Mouse (Mus musculus) adrenal gland, postnatal 36 days (tissue): ENCODE data around the gene Arhgap11a. TPM values are rescaled to one million over a fixed set of nuclear protein-coding genes. Genes with fewer than 3 reads are reported as not detected.

Experiments used
- DNase-seq, 2 experiments: peaks; one replicate each; pipeline ENCODE4 v3.0.0; 2021; ENCODE audit warnings: mixed read lengths in 1 of 2
- long read RNA-seq, 2 experiments: library from polyadenylated mRNA; stranded (forward); transcript quantifications; one replicate each; pipeline ENCODE4 v2.0.0; 2021; ENCODE audit warnings: borderline sequencing depth in 2 of 2
- total RNA-seq, 2 experiments: library from RNA; stranded (reverse); gene quantifications; 2 replicates each; pipeline ENCODE4 v1.2.3; 2021

Gene Arhgap11a
- total RNA-seq = 1 to 10 TPM; 3.9 to 4.2 TPM
- long read RNA-seq, experiment 1 = 0 reads
- long read RNA-seq, experiment 2 = 0 reads

DNA sequence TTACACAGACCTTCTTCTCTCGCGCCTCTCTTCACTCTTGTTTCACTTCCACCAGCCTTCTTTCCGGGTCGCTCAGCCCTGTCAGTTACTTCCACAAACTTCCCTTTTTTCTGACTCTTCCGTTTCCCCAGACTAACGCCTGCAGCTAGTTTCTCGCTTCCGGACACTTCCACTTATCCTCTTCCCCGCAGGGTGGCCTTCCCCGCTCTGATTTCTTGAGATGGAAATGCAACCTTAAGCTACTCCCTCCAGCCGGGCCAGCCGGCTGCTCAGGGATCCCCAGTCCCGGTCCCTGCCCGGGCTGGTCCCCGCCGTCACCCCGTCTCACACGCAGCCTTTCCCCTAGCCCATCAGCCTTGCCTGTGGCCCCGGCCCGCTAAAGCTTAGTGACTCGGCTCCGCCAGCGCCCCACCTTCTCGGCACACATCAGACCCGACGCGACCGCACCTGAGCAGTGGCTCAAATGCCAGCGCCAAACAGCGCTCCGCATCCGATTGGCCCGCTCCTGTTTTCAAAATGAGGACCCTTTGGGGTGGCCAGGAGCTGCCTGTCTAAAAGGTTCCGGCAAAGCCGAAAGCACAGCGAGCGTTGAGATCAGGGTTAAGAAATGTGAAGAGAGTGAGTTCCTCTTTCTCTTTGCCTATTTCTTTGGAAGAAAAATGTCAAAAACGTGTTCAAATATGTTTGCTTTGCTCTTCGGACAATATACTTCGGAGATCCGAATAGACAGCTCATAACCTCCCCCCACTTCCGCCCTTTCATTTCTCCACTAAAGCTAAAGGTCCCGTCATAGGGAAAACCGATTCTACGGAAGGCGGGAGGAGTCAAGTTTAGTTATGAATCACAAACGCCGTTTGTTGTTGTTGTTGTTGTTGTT, at the start of gene Arhgap11a:
Gene Arhgap11a, minus strand, starts transcription at position 417 of the 877 bp plus-strand sequence.
- peak; percentile 90 for DNase-seq

GRCm38 (mm10) chr2:113893385-113894122, 45.1 kb upstream of the Arhgap11a start:
- DNase-seq = no peak

- DNase-seq = no peak
Measured at GRCm38 (mm10) chr2:113887166-113887565, 38.7 kb upstream of the Arhgap11a start.

- no peak for DNase-seq
Measured at GRCm38 (mm10) chr2:113886061-113886460, 37.6 kb upstream of the Arhgap11a start.

DNA sequence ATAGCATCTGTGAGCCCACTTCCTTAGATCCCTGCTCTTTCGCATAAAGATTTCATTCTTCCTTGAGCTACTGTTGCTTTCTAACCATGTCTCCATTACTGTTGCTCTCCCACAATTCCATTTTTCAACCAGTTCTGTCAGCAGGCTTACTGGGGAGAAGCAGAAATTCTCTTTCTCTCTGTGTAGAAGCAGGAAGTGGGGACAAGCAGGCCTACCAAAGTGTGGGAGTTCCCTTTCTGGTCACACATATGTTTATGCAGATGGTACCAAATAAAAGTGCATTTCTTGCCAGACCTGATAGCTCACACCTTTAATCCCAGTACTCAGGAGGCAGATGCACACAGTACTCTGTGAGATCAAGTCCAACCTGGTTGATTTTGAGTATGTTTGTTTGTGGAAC, 21.7 kb upstream of the Arhgap11a start:
- no peak for DNase-seq

DNA sequence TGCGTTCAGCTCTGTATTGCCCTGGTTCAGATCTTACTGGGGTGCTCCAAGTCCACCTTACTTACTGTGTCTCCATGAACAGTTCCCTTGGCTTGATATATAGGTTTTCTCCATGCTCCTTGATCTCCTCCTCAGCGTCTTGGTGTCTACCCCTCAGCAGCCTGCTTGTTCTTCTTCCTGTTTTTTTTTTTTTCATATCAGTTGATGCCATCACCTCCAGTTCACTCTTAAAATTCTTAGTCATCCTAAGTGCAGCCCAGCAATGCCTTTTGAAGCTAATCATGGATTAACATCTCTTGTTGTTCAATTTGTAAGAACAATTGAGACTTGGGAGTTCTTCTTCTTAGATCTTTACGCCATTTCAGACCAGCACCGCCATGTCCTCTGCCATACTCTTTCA, 19.9 kb upstream of the Arhgap11a start:
- no peak for DNase-seq

DNA sequence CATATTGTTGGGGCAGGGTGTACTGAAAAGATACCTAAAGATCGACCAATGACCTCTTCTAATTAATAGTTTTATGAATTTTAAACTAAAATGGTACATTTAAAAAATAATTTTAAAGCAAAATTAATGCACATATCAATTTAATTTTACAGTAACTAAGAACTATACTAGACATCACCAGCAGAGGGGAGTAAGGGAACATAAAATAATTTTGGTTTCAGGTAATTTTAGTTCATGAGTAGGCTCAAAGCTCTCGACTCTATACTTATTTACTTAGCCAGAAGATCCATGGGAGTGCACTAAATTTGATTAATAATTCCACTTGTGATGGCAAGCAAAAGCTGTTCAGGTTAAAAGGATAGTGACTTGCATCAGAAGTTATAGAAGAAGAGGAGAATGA, 17.7 kb upstream of the Arhgap11a start:
- no peak for DNase-seq

- no peak for DNase-seq
Measured at GRCm38 (mm10) chr2:113849141-113849540, 680 bp upstream of the Arhgap11a start.

- peak in 1 of 2 experiments; percentile 10 for DNase-seq
Measured at GRCm38 (mm10) chr2:113847678-113848244, 700 bp downstream of the Arhgap11a start.

DNA sequence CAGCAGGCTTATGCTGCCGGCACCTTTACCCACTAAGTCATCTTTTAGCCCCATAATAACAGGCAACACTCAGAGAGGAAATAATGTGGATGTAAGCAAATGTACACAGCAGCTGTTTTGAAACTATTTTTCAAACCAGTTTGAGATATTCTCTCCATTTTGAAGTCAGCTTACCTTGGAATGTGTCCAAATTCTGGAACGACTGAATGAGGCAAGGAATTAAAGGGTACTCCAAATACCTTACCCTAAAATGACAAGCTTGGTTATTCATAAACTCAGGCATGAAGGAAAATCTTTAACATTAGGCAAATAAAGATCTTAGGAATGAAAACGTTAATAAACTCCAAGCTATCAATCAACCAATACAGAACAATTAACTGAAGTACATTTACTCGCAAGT, 3.4 kb downstream of the Arhgap11a start:
- DNase-seq = no peak

- DNase-seq = no peak
Measured at GRCm38 (mm10) chr2:113841656-113842437, 6.6 kb downstream of the Arhgap11a start.

DNA sequence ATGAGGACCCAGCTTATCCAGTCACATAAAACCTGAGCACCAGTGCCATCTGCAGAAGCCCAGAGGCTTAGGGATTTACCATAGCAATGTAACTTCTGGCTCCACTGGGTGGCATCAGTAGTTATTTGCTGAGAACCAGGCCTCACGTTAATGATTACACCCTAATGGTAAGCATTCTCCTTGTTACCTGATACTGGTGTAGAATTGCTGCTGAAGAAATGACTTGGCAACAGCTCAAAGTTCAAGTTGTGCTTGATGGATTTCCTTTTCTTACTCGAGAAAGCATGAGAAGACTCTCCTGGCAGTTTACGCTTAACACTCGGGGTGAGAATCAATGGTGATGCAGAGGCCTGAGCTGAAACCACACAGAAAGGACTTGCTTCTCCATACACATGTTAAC, 9.0 kb downstream of the Arhgap11a start:
- no peak for DNase-seq

GRCm38 (mm10) chr2:113835219-113835618, 13.2 kb downstream of the Arhgap11a start:
- no peak for DNase-seq

- peak; percentile 68 to 77 for DNase-seq
Measured at GRCm38 (mm10) chr2:113828943-113829882, 19.2 kb downstream of the Arhgap11a start, which contains the start of gene Scg5. Gene Scg5, minus strand, starts transcription at chr2:113829121.

- no peak for DNase-seq
Measured at GRCm38 (mm10) chr2:113828086-113828942, 20.1 kb downstream of the Arhgap11a start.

DNA sequence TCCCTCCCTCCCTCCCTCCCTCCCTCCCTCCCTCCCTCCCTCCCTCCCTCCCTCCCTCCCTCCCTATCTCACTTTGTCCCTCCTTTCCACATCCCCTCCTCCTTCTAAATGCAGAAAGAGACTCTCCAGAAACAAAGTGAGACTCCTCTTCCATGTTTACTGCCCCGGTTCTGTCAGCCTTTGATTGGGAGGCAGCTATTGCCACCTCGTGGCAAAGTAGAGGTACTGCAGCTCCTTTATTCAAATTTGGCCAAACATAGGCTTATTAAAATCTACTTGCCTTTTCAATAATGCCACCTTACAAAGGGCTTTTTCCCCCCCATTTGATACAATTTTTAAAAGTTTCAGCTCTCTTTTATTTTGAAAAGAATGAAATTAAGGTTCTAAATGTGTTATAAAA, 24.6 kb downstream of the Arhgap11a start:
- peak; percentile 14 to 47 for DNase-seq

DNA sequence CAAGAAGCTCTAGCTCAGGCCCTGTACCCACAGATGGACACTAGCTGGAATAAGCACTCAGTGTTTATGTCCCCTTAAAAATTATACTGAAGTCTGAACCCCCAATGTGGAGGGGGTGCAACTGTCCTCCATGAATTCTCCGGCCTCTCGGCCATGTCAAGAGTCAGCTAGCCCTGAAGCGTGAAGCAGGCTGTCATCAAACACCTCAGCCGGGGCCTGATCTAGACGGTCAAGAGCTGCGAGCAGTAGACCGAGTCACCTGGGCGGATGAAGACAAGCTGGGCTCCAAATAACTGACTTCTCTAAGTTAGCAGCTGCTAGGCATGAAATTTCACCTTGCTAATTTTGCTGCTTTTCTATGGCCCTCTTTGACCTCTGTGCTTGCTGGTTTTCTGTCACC, 26.1 kb downstream of the Arhgap11a start:
- DNase-seq = no peak

DNA sequence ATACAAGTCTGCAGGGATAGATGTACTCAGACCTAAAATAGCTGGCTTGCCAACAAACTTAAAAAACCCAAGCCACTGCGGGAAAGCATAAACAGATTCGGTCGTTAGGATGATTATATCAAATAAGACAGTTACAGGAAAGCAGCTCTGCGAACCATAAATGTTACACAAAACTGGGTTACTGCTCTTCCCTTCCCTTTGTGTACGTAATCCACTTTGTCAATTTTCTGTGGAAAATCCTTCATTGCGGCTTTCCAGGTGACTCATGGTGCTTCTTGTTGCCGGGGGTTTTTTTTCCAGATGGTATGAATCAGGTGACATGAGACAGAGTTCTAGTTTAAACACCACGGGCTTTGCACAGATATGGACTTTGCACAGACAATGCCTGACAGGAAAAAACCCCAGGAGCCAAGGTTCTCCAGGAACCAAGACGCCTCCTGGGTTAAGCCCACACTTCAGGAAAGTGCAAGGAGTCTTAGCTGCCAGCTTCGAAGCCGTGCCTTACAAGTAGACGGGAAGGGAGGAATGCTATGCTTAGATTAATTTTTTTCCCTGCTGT, 27.2 kb downstream of the Arhgap11a start:
- DNase-seq = no peak

GRCm38 (mm10) chr2:113820117-113820516, 28.3 kb downstream of the Arhgap11a start:
- DNase-seq = no peak
